Mouse (Mus musculus) liver, embryonic 14.5 days (tissue): ENCODE data around the gene Lmx1a.
A peak's percentile ranks its signal among the peaks of the same experiment; 100 is the strongest.

Source experiments
- CTCF ChIP-seq: IDR thresholded peaks from 2 replicates; pipeline ENCODE4 v1.5.1; 2016; ENCODE audit warnings: antibody characterized with exemption, low read depth, control low read depth
- EP300 ChIP-seq: IDR thresholded peaks from 2 replicates; pipeline ENCODE4 v1.6.1; 2016; ENCODE audit warnings: antibody characterized with exemption, low read depth

GRCm38 (mm10) chr1:167888816-167889215 is 199.8 kb downstream of the Lmx1a start:
- TF ChIP-seq CTCF, result 0 out of 2 replicates have a peak, but pooled peaks have one; percentile 4
- TF ChIP-seq EP300, result no peak
